31 mouse cellular contexts compared by ENCODE assay signal in genomic region chr5:48545825-48546224, GRCm38 (mm10).
"Had no signal": no experiment of that assay in that cellular context is flagged by ENCODE, and none has a peak within 500 bp of the region (broad histone marks: within the 10 kb centered on the region; RNA-seq: fewer than 3 reads in every experiment).

No protein-coding gene starts in this region.

- H3K9me3 ChIP-seq: limb, embryonic 10.5 days; limb, embryonic 12.5 days; limb, embryonic 13.5 days; limb, embryonic 15.5 days; liver, embryonic 12.5 days; liver, embryonic 13.5 days; liver, embryonic 15.5 days; lung, embryonic 15.5 days; megakaryocyte, embryonic 14.5 days; midbrain, embryonic 10.5 days; midbrain, embryonic 12.5 days; midbrain, embryonic 13.5 days; neural tube, embryonic 12.5 days had no signal

- H3K9ac ChIP-seq: limb, embryonic 12.5 days; limb, embryonic 13.5 days; limb, embryonic 15.5 days; liver, embryonic 12.5 days; liver, embryonic 13.5 days; liver, embryonic 14.5 days; liver, embryonic 15.5 days; liver, postnatal 0 days; lung, embryonic 14.5 days; lung, embryonic 15.5 days; midbrain, embryonic 12.5 days; midbrain, embryonic 13.5 days; neural tube, embryonic 12.5 days had no signal

- H3K4me2 ChIP-seq: limb, embryonic 12.5 days; limb, embryonic 13.5 days; limb, embryonic 15.5 days; liver, embryonic 11.5 days; liver, embryonic 12.5 days; liver, embryonic 13.5 days; liver, embryonic 15.5 days; lung, embryonic 14.5 days; lung, embryonic 15.5 days; midbrain, embryonic 11.5 days; midbrain, embryonic 12.5 days; midbrain, embryonic 13.5 days; neural tube, embryonic 12.5 days had no signal

- H3K36me3 ChIP-seq: limb, embryonic 10.5 days; limb, embryonic 12.5 days; limb, embryonic 13.5 days; limb, embryonic 15.5 days; liver, embryonic 12.5 days; liver, embryonic 13.5 days; liver, embryonic 15.5 days; lung, embryonic 15.5 days; midbrain, embryonic 10.5 days; midbrain, embryonic 12.5 days; midbrain, embryonic 13.5 days; neural tube, embryonic 12.5 days had no signal

- H3K27me3 ChIP-seq: limb, embryonic 12.5 days; limb, embryonic 13.5 days; limb, embryonic 15.5 days; liver, embryonic 12.5 days; liver, embryonic 13.5 days; liver, embryonic 15.5 days; lung, embryonic 15.5 days; megakaryocyte, embryonic 14.5 days; midbrain, embryonic 12.5 days; midbrain, embryonic 13.5 days; neural tube, embryonic 12.5 days had no signal

- DNase-seq: left cerebral cortex, postnatal 4 days; liver; liver, embryonic 13.5 days; liver, postnatal 0 days; lung, adult 18-20 months; lung, adult 2 months; lung, embryonic 14.5 days; lung, postnatal 10 days; lung, postnatal 14 days; lung, postnatal 36 days; lung, postnatal 4 days; midbrain, embryonic 14.5 days had no signal

- H3K4me1 ChIP-seq: limb, embryonic 10.5 days; limb, embryonic 12.5 days; limb, embryonic 13.5 days; limb, embryonic 15.5 days; liver, embryonic 12.5 days; liver, embryonic 13.5 days; liver, embryonic 15.5 days; lung, embryonic 15.5 days; megakaryocyte, embryonic 14.5 days; midbrain, embryonic 12.5 days; neural tube, embryonic 12.5 days had no signal

- ATAC-seq: liver, embryonic 12.5 days; liver, postnatal 0 days; lung, postnatal 0 days; midbrain, embryonic 13.5 days; midbrain, embryonic 16.5 days had no signal

- H3K4me3 ChIP-seq: limb, embryonic 10.5 days; limb, embryonic 12.5 days; limb, embryonic 13.5 days; limb, embryonic 15.5 days; liver, embryonic 12.5 days; liver, embryonic 13.5 days; liver, embryonic 15.5 days; lung, embryonic 15.5 days; megakaryocyte, embryonic 14.5 days; midbrain, embryonic 10.5 days; midbrain, embryonic 12.5 days; midbrain, embryonic 13.5 days; myocyte; neural tube, embryonic 12.5 days had no signal

- H3K27ac ChIP-seq: limb, embryonic 10.5 days; limb, embryonic 12.5 days; limb, embryonic 13.5 days; limb, embryonic 15.5 days; liver, embryonic 12.5 days; liver, embryonic 13.5 days; liver, embryonic 14.5 days; liver, embryonic 15.5 days; lung, embryonic 15.5 days; macrophage; midbrain, embryonic 10.5 days; midbrain, embryonic 12.5 days; midbrain, embryonic 13.5 days; neural tube, embryonic 12.5 days had no signal
